Mouse (Mus musculus) G1E (cell line): Measurements from ENCODE around the gene Xkr7.

Source experiments
- CTCF ChIP-seq: IDR thresholded peaks from 2 replicates; pipeline ENCODE4 v1.5.1; 2012; ENCODE audit warnings: low read depth, low read length, inconsistent platforms, mixed read lengths
- GATA1 ChIP-seq: IDR thresholded peaks from 2 replicates; pipeline ENCODE4 v1.6.1; 2012; ENCODE audit warnings: borderline replicate concordance, low read length, inconsistent platforms, mixed read lengths
- GATA2 ChIP-seq: IDR thresholded peaks from 2 replicates; pipeline ENCODE4 v1.6.1; 2012; ENCODE audit warnings: low read depth, low read length, inconsistent platforms, borderline replicate concordance
- POLR2AphosphoS5 ChIP-seq: IDR thresholded peaks from 2 replicates; pipeline ENCODE4 v1.6.1; 2012; ENCODE audit warnings: low read depth, low read length, inconsistent platforms; ENCODE audit not compliant: insufficient replicate concordance

GRCm38 (mm10) chr2:153085556-153085955, 53.9 kb downstream of the Xkr7 start:
- no peak for TF ChIP-seq CTCF
- TF ChIP-seq GATA1, result no peak
- no peak for TF ChIP-seq POLR2AphosphoS5
- no peak for TF ChIP-seq GATA2
